Mouse (Mus musculus) effector memory CD4-positive, alpha-beta T cell, adult 7 months (primary cell): ENCODE data around the gene Nkrf. TPM values are rescaled to one million over a fixed set of nuclear protein-coding genes. Genes with fewer than 3 reads are reported as not detected.

Experiments
- polyA plus RNA-seq: library from polyadenylated mRNA; unstranded; fragments of 100-300 nt; shearing (Covaris generic); gene quantifications from one replicate; pipeline ENCODE4 v1.2.1, GENCODE M21; 2017

Gene Nkrf
- polyA plus RNA-seq = 1.4 TPM

GRCm38 (mm10) chrX:36902321-36903114 is at the start of gene Nkrf:
TSS of gene Nkrf (minus strand) at chrX:36902899.

GRCm38 (mm10) chrX:36873765-36874164 is 28.9 kb downstream of the Nkrf start, which contains the start of the genes Ube2a and C330007P06Rik:
TSS of gene Ube2a (plus strand) at chrX:36873900.
TSS of gene C330007P06Rik (minus strand) at chrX:36874111.

Other genes starting within 250 kb of the Nkrf start
- 0.69 TPM for gene Slc25a43, start 159.2 kb downstream of the Nkrf start, polyA plus RNA-seq
- gene Slc25a5, start 107.2 kb downstream of the Nkrf start, polyA plus RNA-seq = 566 TPM
- 137 TPM for gene Ube2a, start 29.0 kb downstream of the Nkrf start, polyA plus RNA-seq
- 29.3 TPM for gene C330007P06Rik, start 28.8 kb downstream of the Nkrf start, polyA plus RNA-seq
- 116 TPM for gene Sept6, start 88.9 kb upstream of the Nkrf start, polyA plus RNA-seq
- gene Sowahd, start 145.9 kb upstream of the Nkrf start, polyA plus RNA-seq = not detected
- 409 TPM for gene Rpl39, start 182.5 kb upstream of the Nkrf start, polyA plus RNA-seq
- 9.1 TPM for gene Upf3b, start 207.4 kb upstream of the Nkrf start, polyA plus RNA-seq
- 13.2 TPM for gene Nkap, start 223.9 kb upstream of the Nkrf start, polyA plus RNA-seq